26 mouse cellular contexts compared by ENCODE assay signal in the genomic region with DNA sequence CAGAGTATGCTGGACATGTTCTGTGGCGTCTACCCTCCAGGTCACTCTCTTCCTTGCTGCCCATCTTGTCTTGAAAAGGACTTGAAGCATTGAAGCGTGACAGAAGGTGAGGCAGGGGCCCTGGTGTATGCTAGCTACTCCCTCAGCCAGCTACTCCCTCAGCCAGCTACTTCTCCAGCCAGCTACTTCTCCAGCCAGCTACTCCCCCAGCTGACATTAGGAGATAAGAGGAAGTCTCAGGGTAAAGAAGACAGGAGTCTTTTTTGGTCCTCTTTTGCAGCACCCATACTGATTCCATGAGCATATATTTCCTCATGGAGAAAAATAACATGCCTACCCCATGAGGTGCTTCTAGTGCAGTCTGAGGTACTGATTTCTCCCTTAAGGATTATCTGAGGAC.
A peak's percentile ranks its signal among the peaks of the same experiment; 100 is the strongest.
DNase-seq lines count a peak whose midpoint lies in the region; ATAC-seq lines count a peak whose summit lies in the region.
"Had no signal": no experiment of that assay in that cellular context is flagged by ENCODE, and none has a peak within 500 bp of the region (broad histone marks: within the 10 kb centered on the region; RNA-seq: fewer than 3 reads in every experiment).

No protein-coding gene starts in this region.

- H3K36me3 ChIP-seq in liver, embryonic 12.5 days = no peaks in the 10 kb centered on the region
- no peaks in the 10 kb centered on the region for H3K36me3 ChIP-seq in splenic B cell, adult 2 months (ENCODE audit: control insufficient read depth, insufficient read depth, low read length, poor library complexity, severe bottlenecking)
- H3K36me3 ChIP-seq: forebrain, embryonic 12.5 days; kidney, embryonic 15.5 days; midbrain, embryonic 13.5 days had no signal

- H3K4me2 ChIP-seq in liver, embryonic 12.5 days = no peak overlapping the region
- H3K4me2 ChIP-seq: forebrain, embryonic 12.5 days; kidney, embryonic 15.5 days; midbrain, embryonic 13.5 days had no signal

- 53% methylated on average over 2 of the region's 2 CpGs for WGBS in liver, embryonic 12.5 days (ENCODE audit: insufficient replicate concordance)

- 0 out of 2 replicates have a peak, but pooled peaks have one; percentile 31 for ATAC-seq in liver, embryonic 12.5 days
- ATAC-seq in common myeloid progenitor, adult 5-6 weeks (replicated peaks; ENCODE audit: low read depth, poor library complexity, severe bottlenecking) = peak; percentile 59
- peak; percentile 59 for ATAC-seq in megakaryocyte, adult 5-6 weeks (ENCODE audit: poor library complexity, severe bottlenecking)
- ATAC-seq: activated CD4-positive, CD25-positive, alpha-beta regulatory T cell, adult 4 months; forebrain, postnatal 0 days; hindbrain, embryonic 16.5 days; midbrain, embryonic 13.5 days had no signal

- no peaks in the 10 kb centered on the region for H3K27me3 ChIP-seq in liver, embryonic 12.5 days (replicated peaks)
- no peaks in the 10 kb centered on the region for H3K27me3 ChIP-seq in splenic B cell, adult 2 months (ENCODE audit: control insufficient read depth, insufficient read depth, low read length, poor library complexity, severe bottlenecking)
- H3K27me3 ChIP-seq: kidney, embryonic 15.5 days; midbrain, embryonic 13.5 days had no signal

- H3K9me3 ChIP-seq in liver, embryonic 12.5 days (replicated peaks) = no peaks in the 10 kb centered on the region
- H3K9me3 ChIP-seq: forebrain, embryonic 12.5 days; kidney, embryonic 15.5 days; midbrain, embryonic 13.5 days had no signal

- no peak for DNase-seq in liver
- peak; percentile 36 for DNase-seq in splenic B cell, adult 2 months (ENCODE audit: low read depth, low spot score)
- DNase-seq in kidney, postnatal 25 days = no peak
- no peak for DNase-seq in right cerebral cortex, postnatal 36 days (ENCODE audit: low spot score in 2 of 2)
- DNase-seq in spleen, adult 12 weeks (ENCODE audit: low spot score) = no peak
- DNase-seq: adrenal gland, adult 2 months; cerebellum, adult 11 months; cerebellum, adult 9-11 months; forebrain, postnatal 0 days; heart, postnatal 14 days; kidney, adult 18-20 months; left cerebral cortex, postnatal 4 days; lung, adult 18-20 months; lung, postnatal 14 days; thymus, adult 2 months; thymus, postnatal 4 days had no signal

- H3K4me1 ChIP-seq in liver, embryonic 12.5 days = peaks cover 16% of the 10 kb centered on the region
- H3K4me1 ChIP-seq: midbrain, embryonic 13.5 days had no signal

- H3K27ac ChIP-seq in liver, embryonic 12.5 days = no peak overlapping the region
- H3K27ac ChIP-seq: forebrain, embryonic 12.5 days; kidney, embryonic 15.5 days; midbrain, embryonic 13.5 days; stomach, postnatal 0 days had no signal

- H3K9ac ChIP-seq in liver, embryonic 12.5 days = no peak overlapping the region
- H3K9ac ChIP-seq: forebrain, embryonic 12.5 days; forebrain, postnatal 0 days; kidney, embryonic 15.5 days; midbrain, embryonic 13.5 days had no signal

- no peak overlapping the region for H3K4me3 ChIP-seq in liver, embryonic 12.5 days
- H3K4me3 ChIP-seq: erythroblast, embryonic 14.5 days; forebrain, embryonic 12.5 days; kidney, embryonic 15.5 days; midbrain, embryonic 13.5 days had no signal
